Mouse (Mus musculus) heart, embryonic 12.5 days (tissue): Measurements from ENCODE around the gene Dock1. TPM values are rescaled to one million over a fixed set of nuclear protein-coding genes. Genes with fewer than 3 reads are reported as not detected.

Experiments
- ATAC-seq: fragments of 200-750 bp; cut with Nextera tagmentation; 2 replicates; pipeline ENCODE4 v1.8.0; 2017; ENCODE audit warnings: moderate TSS enrichment, moderate library complexity; ENCODE audit not compliant: insufficient number of reproducible peaks, low FRiP score
- H3K27ac ChIP-seq: fragments of 300-500 bp; sonication (generic); 2 replicates; pipeline ENCODE4 v1.5.1; 2016; ENCODE audit warnings: mild to moderate bottlenecking, moderate library complexity; ENCODE audit not compliant: poor library complexity, severe bottlenecking
- H3K27me3 ChIP-seq: fragments of 300-500 bp; sonication (generic); replicated peaks from 2 replicates; pipeline ENCODE4 v1.6.1; 2016; ENCODE audit warnings: mild to moderate bottlenecking, moderate library complexity
- H3K36me3 ChIP-seq: fragments of 300-500 bp; sonication (generic); 2 replicates; pipeline ENCODE4 v1.6.1; 2016; ENCODE audit warnings: mild to moderate bottlenecking, moderate library complexity
- H3K4me1 ChIP-seq: fragments of 300-500 bp; sonication (generic); replicated peaks from 2 replicates; pipeline ENCODE4 v1.6.1; 2016; ENCODE audit warnings: mild to moderate bottlenecking
- H3K4me2 ChIP-seq: fragments of 300-500 bp; sonication (generic); 2 replicates; pipeline ENCODE4 v1.6.1; 2016; ENCODE audit warnings: mild to moderate bottlenecking, moderate library complexity
- H3K4me3 ChIP-seq: fragments of 300-500 bp; sonication (generic); 2 replicates; pipeline ENCODE4 v1.5.1; 2016; ENCODE audit warnings: mild to moderate bottlenecking
- H3K9ac ChIP-seq: fragments of 300-500 bp; sonication (generic); 2 replicates; pipeline ENCODE4 v1.6.1; 2016; ENCODE audit warnings: mild to moderate bottlenecking, moderate library complexity
- H3K9me3 ChIP-seq: fragments of 300-500 bp; sonication (generic); replicated peaks from 2 replicates; pipeline ENCODE4 v1.6.1; 2016; ENCODE audit warnings: mild to moderate bottlenecking, moderate library complexity
- WGBS: fragments of 180-500 bp; shearing (Covaris S2); methylation state at CpG from one replicate; pipeline ENCODE4 v1.1.7; 2016; 5-methylcytosine and 5-hydroxymethylcytosine counted together
- polyA plus RNA-seq: library from polyadenylated mRNA; unstranded; fragments of >200 nt; fragmentation: Nextera tagmentation; extraction: Ambion mirVana; gene quantifications from 2 replicates; pipeline ENCODE4 v1.2.1, GENCODE M21; 2016

The Dock1 gene
- polyA plus RNA-seq: 31.9 and 32.1 TPM in 2 replicates

- 2% methylated on average over 53 of the region's 77 CpGs for WGBS
- ATAC-seq: peak; percentile 88
- no peaks in the 10 kb centered on the region for H3K36me3 ChIP-seq
- no peaks in the 10 kb centered on the region for H3K27me3 ChIP-seq
- H3K9ac ChIP-seq: peak within 1 kb of the TSS; percentile 92
- peak within 1 kb of the TSS; percentile 83 for H3K27ac ChIP-seq
- H3K4me2 ChIP-seq: peak within 1 kb of the TSS; percentile 85
- peaks cover 32% of the 10 kb centered on the region for H3K4me1 ChIP-seq
- H3K9me3 ChIP-seq: no peaks in the 10 kb centered on the region
- H3K4me3 ChIP-seq: peak within 1 kb of the TSS; percentile 76
Measured at GRCm38 (mm10) chr7:134670312-134671002, at the start of gene Dock1. Dock1 (plus strand) TSS chr7:134670654.

GRCm38 (mm10) chr7:134627906-134628305 lies 42.5 kb upstream of the Dock1 start:
- Histone ChIP-seq H3K9ac (no peak overlapping the region), H3K9me3 (no peaks in the 10 kb centered on the region), H3K4me1 (no peaks in the 10 kb centered on the region), H3K4me2 (no peak overlapping the region), H3K27ac (no peak overlapping the region), H3K27me3 (no peaks in the 10 kb centered on the region), H3K4me3 (no peak overlapping the region), H3K36me3 (no peaks in the 10 kb centered on the region)
- no peak for ATAC-seq
- 54% methylated on average over 4 of the region's 4 CpGs for WGBS

DNA sequence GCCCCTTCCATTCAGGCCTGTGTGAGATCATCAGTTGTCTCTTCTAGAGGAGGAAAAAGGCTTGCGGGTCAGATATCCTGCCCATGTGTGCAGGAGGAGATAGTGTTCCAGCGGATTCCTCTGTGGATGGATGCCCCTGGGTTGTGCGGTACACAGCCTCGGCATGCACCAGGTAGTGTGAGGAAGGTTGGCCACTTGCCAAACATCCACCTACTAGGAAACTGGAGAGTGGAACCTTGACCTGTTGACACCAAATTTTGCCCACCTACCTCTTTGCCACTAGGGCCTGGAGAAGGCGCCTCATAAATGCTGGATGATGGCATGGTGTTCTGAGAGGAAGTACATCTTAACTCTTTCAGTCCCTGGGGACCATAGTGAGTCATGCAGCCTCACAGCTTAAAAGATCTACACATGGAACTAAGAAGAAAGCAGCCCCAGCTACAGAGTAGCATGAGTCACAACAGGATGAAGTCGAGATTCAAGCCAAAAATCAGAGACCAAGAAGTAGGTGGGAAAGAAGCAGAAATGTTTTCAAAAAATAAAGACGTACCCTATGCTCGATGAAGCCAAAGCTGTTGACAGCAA lies 20.1 kb upstream of the Dock1 start:
- WGBS: 60% methylated on average over 8 of the region's 8 CpGs

DNA sequence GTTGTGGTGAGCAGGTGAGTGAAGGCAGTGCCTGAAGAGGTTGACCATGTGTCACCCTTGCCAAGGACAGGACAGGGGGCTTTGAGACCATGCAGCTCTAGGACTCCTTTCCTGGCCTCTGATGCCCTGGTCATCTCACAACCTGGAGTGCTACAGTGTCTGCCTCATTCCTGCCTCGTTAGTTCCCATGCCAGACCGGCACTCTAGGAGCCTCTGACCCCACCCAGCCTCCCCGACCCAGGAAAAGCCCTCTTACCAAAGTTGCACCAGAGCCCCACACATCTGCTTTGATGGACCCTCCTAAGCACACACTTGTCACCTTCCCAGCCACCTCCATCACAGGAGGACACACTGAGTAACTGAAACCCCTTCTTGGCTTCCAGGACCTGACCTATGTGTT lies 19.4 kb upstream of the Dock1 start:
- Histone ChIP-seq H3K9ac (no peak overlapping the region), H3K4me3 (no peak overlapping the region), H3K4me1 (no peaks in the 10 kb centered on the region), H3K4me2 (no peak overlapping the region), H3K27me3 (no peaks in the 10 kb centered on the region), H3K9me3 (no peaks in the 10 kb centered on the region), H3K27ac (no peak overlapping the region), H3K36me3 (no peaks in the 10 kb centered on the region)
- WGBS: 75% methylated on average over 3 of the region's 3 CpGs
- ATAC-seq: no peak

More for the DNA sequence above, 20.1 kb upstream of the Dock1 start:
- Histone ChIP-seq H3K36me3 (no peaks in the 10 kb centered on the region), H3K9ac (no peak overlapping the region), H3K4me3 (no peak overlapping the region), H3K4me1 (no peaks in the 10 kb centered on the region), H3K9me3 (no peaks in the 10 kb centered on the region), H3K27me3 (no peaks in the 10 kb centered on the region), H3K27ac (no peak overlapping the region), H3K4me2 (no peak overlapping the region)
- 0 out of 2 replicates have a peak, but pooled peaks have one; percentile 45 for ATAC-seq

GRCm38 (mm10) chr7:134663241-134663640 lies 7.2 kb upstream of the Dock1 start:
- 15% methylated on average over 2 of the region's 2 CpGs for WGBS
- Histone ChIP-seq H3K9ac (no peak overlapping the region), H3K27ac (no peak overlapping the region), H3K4me3 (no peak overlapping the region), H3K27me3 (no peaks in the 10 kb centered on the region), H3K9me3 (peaks cover 6% of the 10 kb centered on the region), H3K36me3 (no peaks in the 10 kb centered on the region), H3K4me1 (no peaks in the 10 kb centered on the region), H3K4me2 (no peak overlapping the region)
- ATAC-seq: no peak

GRCm38 (mm10) chr7:134665642-134666282 lies 4.7 kb upstream of the Dock1 start:
- WGBS: 62% methylated on average over 5 of the region's 5 CpGs
- Histone ChIP-seq H3K4me2 (no peak overlapping the region), H3K9ac (no peak overlapping the region), H3K27ac (no peak overlapping the region), H3K4me3 (no peak overlapping the region), H3K27me3 (no peaks in the 10 kb centered on the region), H3K9me3 (no peaks in the 10 kb centered on the region), H3K36me3 (no peaks in the 10 kb centered on the region), H3K4me1 (peaks cover 8% of the 10 kb centered on the region)
- no peak for ATAC-seq

- no peak for ATAC-seq
- no peak overlapping the region for H3K4me3 ChIP-seq
- H3K4me1 ChIP-seq: peaks cover 20% of the 10 kb centered on the region
- no peaks in the 10 kb centered on the region for H3K36me3 ChIP-seq
- H3K9ac ChIP-seq: no peak overlapping the region
- no peak overlapping the region for H3K27ac ChIP-seq
- H3K9me3 ChIP-seq: no peaks in the 10 kb centered on the region
- 75% methylated on average over 4 of the region's 4 CpGs for WGBS
- H3K4me2 ChIP-seq: no peak overlapping the region
- no peaks in the 10 kb centered on the region for H3K27me3 ChIP-seq
Measured at GRCm38 (mm10) chr7:134667271-134667702, 3.2 kb upstream of the Dock1 start.

DNA sequence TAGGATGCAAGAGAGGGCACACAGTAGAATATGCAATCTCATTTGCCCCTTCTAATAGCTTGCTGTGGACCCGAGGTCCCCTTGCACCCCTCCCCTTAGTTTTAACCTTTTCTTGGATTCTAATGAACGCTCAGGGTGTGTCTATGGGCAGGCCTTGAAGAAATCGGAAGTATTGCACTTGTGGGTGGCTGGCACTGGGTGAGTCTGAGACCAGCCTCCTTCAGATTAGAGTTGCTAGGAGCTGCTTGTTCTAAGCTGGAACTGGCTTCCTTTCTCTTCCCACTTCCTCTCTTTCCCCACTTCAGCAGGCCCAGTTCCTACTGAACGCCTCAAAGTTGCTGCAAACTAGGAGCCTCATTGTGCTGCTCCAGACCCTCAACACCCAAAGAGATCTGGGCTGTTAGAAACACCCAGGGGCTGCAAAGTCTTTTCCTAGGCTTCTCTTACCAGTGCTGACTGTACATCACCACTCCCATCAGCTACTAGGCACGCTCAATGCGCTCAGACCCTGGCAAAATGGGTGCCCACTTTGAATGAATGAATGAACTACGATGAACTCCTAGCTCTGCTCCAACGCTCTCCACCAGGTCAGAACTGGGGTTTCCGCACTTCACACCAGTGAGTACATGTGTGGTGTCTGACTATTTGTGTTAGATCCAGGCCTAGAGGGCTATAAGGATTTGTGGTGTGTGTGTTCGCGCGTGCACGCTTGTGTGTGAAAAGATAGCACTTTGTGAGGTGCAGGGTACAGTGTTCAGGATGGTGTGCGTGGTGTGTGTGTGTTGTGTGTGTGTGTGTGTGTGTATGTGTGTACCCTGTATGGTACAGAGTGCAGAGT lies 761 bp upstream of the Dock1 start:
- H3K27ac ChIP-seq: 0 out of 2 replicates have a peak overlapping the region, but pooled peaks have one; percentile 83
- no peak; the same call in 1 of the 2 replicates for ATAC-seq
- peaks cover 32% of the 10 kb centered on the region for H3K4me1 ChIP-seq
- peak overlapping the region; percentile 92 for H3K9ac ChIP-seq
- no peaks in the 10 kb centered on the region for H3K36me3 ChIP-seq
- H3K9me3 ChIP-seq: no peaks in the 10 kb centered on the region
- peak overlapping the region; percentile 76 for H3K4me3 ChIP-seq
- WGBS: 79% methylated on average over 14 of the region's 14 CpGs
- peak overlapping the region; percentile 85 for H3K4me2 ChIP-seq
- no peaks in the 10 kb centered on the region for H3K27me3 ChIP-seq

GRCm38 (mm10) chr7:134671003-134671461 lies 578 bp downstream of the Dock1 start:
- Histone ChIP-seq H3K36me3 (no peaks in the 10 kb centered on the region), H3K4me2 (peak overlapping the region; percentile 85)

GRCm38 (mm10) chr7:134671467-134671901 lies 1.0 kb downstream of the Dock1 start:
- Histone ChIP-seq H3K9ac (peak overlapping the region; percentile 92), H3K4me1 (peaks cover 32% of the 10 kb centered on the region), H3K4me3 (peak overlapping the region; percentile 76), H3K9me3 (no peaks in the 10 kb centered on the region), H3K4me2 (peak overlapping the region; percentile 85), H3K27ac (peak overlapping the region; percentile 83), H3K27me3 (no peaks in the 10 kb centered on the region), H3K36me3 (no peaks in the 10 kb centered on the region)
- ATAC-seq: no peak
- WGBS: 32% methylated on average over 7 of the region's 7 CpGs

More at GRCm38 (mm10) chr7:134671003-134671461, 578 bp downstream of the Dock1 start:
- ATAC-seq: peak; percentile 46
- 1% methylated on average over 28 of the region's 28 CpGs for WGBS
- Histone ChIP-seq H3K9ac (peak overlapping the region; percentile 92), H3K27me3 (no peaks in the 10 kb centered on the region), H3K4me3 (peak overlapping the region; percentile 76), H3K9me3 (no peaks in the 10 kb centered on the region), H3K27ac (peak overlapping the region; percentile 83), H3K4me1 (peaks cover 32% of the 10 kb centered on the region)
